Mouse (Mus musculus) heart, postnatal 0 days (tissue): ENCODE measurements at regions not wholly inside any gene's neighbourhood (a gene's known extent, or its start where the extent isn't known, plus 50 kb on each side); places are given as distances from the start of the nearest gene placed in this dataset.

Experiments used
- CTCF ChIP-seq: IDR thresholded peaks from 2 replicates; pipeline ENCODE4 v1.5.1; 2016; ENCODE audit warnings: antibody characterized with exemption, control low read depth, low read depth
- EP300 ChIP-seq: IDR thresholded peaks from 2 replicates; pipeline ENCODE4 v1.6.1; 2016; ENCODE audit warnings: antibody characterized with exemption, low read depth

DNA sequence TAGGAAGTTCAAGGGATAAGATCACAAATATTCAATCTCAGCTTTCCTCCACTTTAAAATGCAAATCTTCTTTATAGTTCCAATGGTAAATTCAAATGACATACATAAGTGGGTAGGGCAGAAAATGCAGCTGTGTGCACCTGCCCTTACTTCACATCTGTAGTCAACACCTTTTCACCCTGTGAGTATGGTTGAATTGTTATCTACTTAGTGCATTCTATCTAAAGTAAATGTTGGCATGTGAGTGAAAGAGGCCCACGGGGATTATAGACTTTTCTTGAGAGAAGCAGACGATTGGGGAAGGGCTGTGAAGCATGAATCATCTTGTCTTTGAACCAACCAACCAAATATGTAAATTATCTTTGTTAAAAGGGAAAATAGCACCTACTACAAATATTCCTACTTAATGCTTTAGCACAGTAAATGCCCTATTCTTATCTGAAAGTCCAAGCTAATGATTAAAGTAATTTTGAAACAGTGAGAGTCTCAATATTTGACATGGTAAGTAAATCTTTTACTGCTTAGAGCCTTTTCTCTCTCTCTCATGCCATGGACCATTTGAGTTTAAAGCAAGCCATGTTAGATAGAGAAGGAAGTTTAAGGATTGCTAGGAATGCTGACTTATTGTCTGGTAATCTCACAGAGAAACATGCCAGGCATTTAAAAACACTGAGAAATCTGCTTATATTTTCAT, 617.4 kb upstream of the Negr1 start:
- TF ChIP-seq CTCF (no peak), EP300 (no peak)
